Mouse (Mus musculus) kidney, postnatal 10 days (tissue): ENCODE data around the gene Gtf3a.

Source experiments
- DNase-seq: peaks from one replicate; pipeline ENCODE4 v3.0.0; 2021; ENCODE audit warnings: mixed read lengths

Gtf3a gene

DNA sequence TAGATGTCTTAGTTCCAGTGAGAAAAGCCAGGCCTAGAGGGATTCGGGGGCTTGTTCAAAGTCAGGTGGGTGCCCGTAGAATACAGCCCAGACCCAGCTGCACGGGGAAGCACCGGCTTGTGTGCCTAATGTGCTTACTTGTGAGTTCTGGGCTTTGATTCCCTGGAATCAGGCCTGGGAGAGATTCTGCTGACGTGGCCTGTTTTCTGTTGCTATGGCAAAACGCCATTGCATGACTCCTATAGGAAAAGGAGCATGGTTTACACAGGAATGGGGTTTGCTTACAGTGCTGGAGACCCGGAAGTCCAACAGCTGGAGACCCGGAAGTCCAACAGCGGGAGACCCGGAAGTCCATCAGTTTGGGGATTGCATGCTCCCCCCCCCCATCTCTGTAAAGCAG is 39.1 kb downstream of the Gtf3a start:
- no peak for DNase-seq

DNA sequence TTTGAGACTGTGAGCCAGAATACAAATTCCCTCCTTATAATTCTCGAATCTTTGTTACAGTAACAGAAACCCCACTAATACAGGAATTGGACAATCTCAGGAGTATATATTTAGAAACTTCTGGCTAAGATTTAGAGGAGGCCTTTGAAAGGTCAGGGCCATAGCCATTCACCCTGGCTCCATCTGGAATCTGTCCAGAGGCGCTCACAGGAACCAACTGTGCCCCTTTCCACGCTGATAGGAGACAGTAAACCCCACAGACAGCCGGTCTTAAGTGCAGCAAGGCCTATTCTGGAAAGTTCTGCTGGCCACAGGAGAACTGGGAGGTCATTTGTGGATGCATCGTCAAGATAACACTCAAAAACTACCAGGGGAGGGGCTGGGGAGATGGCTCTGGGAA is 40.6 kb downstream of the Gtf3a start:
- DNase-seq: no peak

- no peak for DNase-seq
These were observed 45.1 kb downstream of the Gtf3a start for GRCm38 (mm10) chr5:146993509-146993908.

GRCm38 (mm10) chr5:146994973-146995372 is 46.5 kb downstream of the Gtf3a start:
- DNase-seq: no peak

GRCm38 (mm10) chr5:146996812-146997211 is 48.4 kb downstream of the Gtf3a start:
- no peak for DNase-seq

- no peak for DNase-seq
These were observed 50.3 kb downstream of the Gtf3a start for GRCm38 (mm10) chr5:146998802-146999201.

- DNase-seq: no peak
These were observed 52.9 kb downstream of the Gtf3a start for GRCm38 (mm10) chr5:147001312-147001711.

DNA sequence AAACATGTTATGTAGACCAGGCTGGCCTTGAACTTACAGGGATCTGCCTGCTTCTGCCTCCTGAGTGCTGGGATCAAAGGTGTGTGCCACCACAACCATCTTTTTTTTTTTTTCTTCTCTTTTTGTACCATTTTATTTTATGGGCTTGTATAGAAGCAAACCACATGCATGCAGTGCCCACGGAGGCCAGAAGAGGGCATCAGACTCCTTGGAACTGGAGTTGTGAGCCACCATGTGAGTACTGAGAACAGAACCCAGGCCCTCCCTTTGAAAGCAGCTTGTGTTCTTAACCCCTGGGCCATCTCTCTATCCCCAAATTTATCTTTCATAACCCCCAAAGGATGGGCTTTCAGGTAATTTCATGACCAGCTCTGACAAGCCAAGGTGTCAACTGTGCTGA is 54.8 kb downstream of the Gtf3a start:
- no peak for DNase-seq
